Mouse (Mus musculus) thymus, adult 2 months (tissue): Measurements from ENCODE around the gene Rnf113a1.
"Not testable (repeated sequence)": the region's sequence is repeated elsewhere in the genome, so short reads cannot be mapped to it uniquely, and the experiment has no call there.

Experiments
- CTCF ChIP-seq: fragments of 200-500 bp; IDR thresholded peaks from 2 replicates; pipeline ENCODE4 v1.5.1; 2012; ENCODE audit warnings: mild to moderate bottlenecking, control low read depth, low read length, moderate library complexity, borderline replicate concordance; ENCODE audit not compliant: control insufficient read depth, poor library complexity, insufficient read depth; ENCODE audit errors: extremely low read depth
- POLR2A ChIP-seq: fragments of 200-500 bp; IDR thresholded peaks from 2 replicates; pipeline ENCODE4 v1.6.1; 2012; ENCODE audit warnings: mild to moderate bottlenecking, low read length, control low read depth, moderate library complexity; ENCODE audit not compliant: control insufficient read depth, poor library complexity, insufficient read depth; ENCODE audit errors: extremely low read depth

DNA sequence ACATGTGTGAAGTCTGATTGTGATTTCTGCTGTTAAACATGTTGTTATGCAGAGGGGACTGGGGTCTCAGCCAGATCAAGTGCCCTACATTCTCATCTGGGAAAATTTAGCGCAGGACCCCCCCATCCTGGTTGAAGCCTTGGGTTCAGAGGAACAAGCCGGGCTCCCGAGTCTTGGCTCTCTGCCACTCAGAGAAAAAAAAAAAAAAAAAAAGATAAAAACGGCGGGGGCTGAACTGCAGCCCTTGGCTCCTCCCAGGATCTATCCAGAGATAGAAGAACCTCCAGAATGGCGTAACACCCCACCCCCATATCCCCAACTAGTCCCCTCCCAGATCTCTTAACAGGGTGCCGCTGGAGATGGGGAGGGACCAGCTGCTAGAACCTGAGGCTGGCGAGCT lies 6.6 kb upstream of the Rnf113a1 start:
- not testable (repeated sequence) for TF ChIP-seq POLR2A, CTCF
